Mouse (Mus musculus): ENCODE data around the gene Senp1.
A peak's percentile ranks its signal among the peaks of the same experiment; 100 is the strongest.

Senp1 gene

GRCm38 (mm10) chr15:98093121-98094011 lies at the start of gene Senp1:
TSS of gene Senp1 (minus strand) at chr15:98093744.
- peak; percentile 92 for DNase-seq (ENCODE audit: low spot score)

GRCm38 (mm10) chr15:98142515-98142914 lies 49.0 kb upstream of the Senp1 start:
- no peak for DNase-seq (ENCODE audit: low spot score)

GRCm38 (mm10) chr15:98140809-98141208 lies 47.3 kb upstream of the Senp1 start:
- DNase-seq (ENCODE audit: low spot score) = no peak

GRCm38 (mm10) chr15:98139763-98140162 lies 46.2 kb upstream of the Senp1 start:
- DNase-seq (ENCODE audit: low spot score) = no peak

- DNase-seq (ENCODE audit: low spot score) = no peak
These were observed 43.3 kb upstream of the Senp1 start for GRCm38 (mm10) chr15:98136871-98137270.

GRCm38 (mm10) chr15:98135671-98136070 lies 42.1 kb upstream of the Senp1 start:
- no peak for DNase-seq (ENCODE audit: low spot score)

GRCm38 (mm10) chr15:98134666-98135065 lies 41.1 kb upstream of the Senp1 start:
- DNase-seq (ENCODE audit: low spot score) = no peak

- DNase-seq (ENCODE audit: low spot score) = no peak
These were observed 40.5 kb upstream of the Senp1 start for GRCm38 (mm10) chr15:98134034-98134433.

GRCm38 (mm10) chr15:98133471-98133870 lies 39.9 kb upstream of the Senp1 start:
- no peak for DNase-seq (ENCODE audit: low spot score)

GRCm38 (mm10) chr15:98131942-98132655 lies 38.6 kb upstream of the Senp1 start:
- DNase-seq (ENCODE audit: low spot score) = no peak

GRCm38 (mm10) chr15:98131451-98131850 lies 37.9 kb upstream of the Senp1 start:
- DNase-seq (ENCODE audit: low spot score) = no peak

- no peak for DNase-seq (ENCODE audit: low spot score)
These were observed 37.5 kb upstream of the Senp1 start for GRCm38 (mm10) chr15:98131001-98131400.

GRCm38 (mm10) chr15:98120831-98121230 lies 27.3 kb upstream of the Senp1 start:
- no peak for DNase-seq (ENCODE audit: low spot score)

- no peak for DNase-seq (ENCODE audit: low spot score)
These were observed 25.8 kb upstream of the Senp1 start for GRCm38 (mm10) chr15:98119363-98119762.

GRCm38 (mm10) chr15:98116287-98116686 lies 22.7 kb upstream of the Senp1 start:
- DNase-seq (ENCODE audit: low spot score) = no peak

- no peak for DNase-seq (ENCODE audit: low spot score)
These were observed 22.2 kb upstream of the Senp1 start for GRCm38 (mm10) chr15:98115779-98116163.

GRCm38 (mm10) chr15:98114852-98115778 lies 21.6 kb upstream of the Senp1 start:
- DNase-seq (ENCODE audit: low spot score) = no peak

- DNase-seq (ENCODE audit: low spot score) = no peak
These were observed 20.7 kb upstream of the Senp1 start for GRCm38 (mm10) chr15:98114098-98114851.

- no peak for DNase-seq (ENCODE audit: low spot score)
These were observed 18.2 kb upstream of the Senp1 start for GRCm38 (mm10) chr15:98111791-98112190.

- peak; percentile 91 for DNase-seq (ENCODE audit: low spot score)
These were observed 15.0 kb upstream of the Senp1 start for GRCm38 (mm10) chr15:98108297-98109152.
